Mouse (Mus musculus) stomach, embryonic 16.5 days (tissue): ENCODE results near the gene Kazald1. TPM values are rescaled to one million over a fixed set of nuclear protein-coding genes. Genes with fewer than 3 reads are reported as not detected.

Experiments
- ATAC-seq: fragments of 200-750 bp; cut with Nextera tagmentation; 2 replicates; pipeline ENCODE4 v1.8.0; 2017; ENCODE audit warnings: moderate number of reproducible peaks, moderate TSS enrichment; ENCODE audit not compliant: insufficient read depth, low FRiP score
- H3K27ac ChIP-seq: fragments of 300-500 bp; sonication (generic); 2 replicates; pipeline ENCODE4 v1.5.1; 2014; ENCODE audit warnings: low read length
- H3K27me3 ChIP-seq: fragments of 300-500 bp; sonication (generic); 2 replicates; pipeline ENCODE4 v1.6.1; 2014; ENCODE audit warnings: low read length, control low read depth, mixed read lengths; ENCODE audit not compliant: control insufficient read depth, insufficient read depth
- H3K36me3 ChIP-seq: fragments of 300-500 bp; sonication (generic); 2 replicates; pipeline ENCODE4 v1.6.1; 2014; ENCODE audit warnings: low read length; ENCODE audit not compliant: control insufficient read depth, insufficient read depth
- H3K4me1 ChIP-seq: fragments of 300-500 bp; sonication (generic); 2 replicates; pipeline ENCODE4 v1.6.1; 2014; ENCODE audit warnings: low read length, control low read depth, mixed read lengths; ENCODE audit not compliant: control insufficient read depth, insufficient read depth
- H3K4me2 ChIP-seq: fragments of 300-500 bp; sonication (generic); 2 replicates; pipeline ENCODE4 v1.6.1; 2014; ENCODE audit warnings: low read depth, low read length, mixed read lengths
- H3K4me3 ChIP-seq: fragments of 300-500 bp; sonication (generic); replicated peaks from 2 replicates; pipeline ENCODE4 v1.5.1; 2014; ENCODE audit warnings: mild to moderate bottlenecking, low read length
- H3K9ac ChIP-seq: fragments of 300-500 bp; sonication (generic); 2 replicates; pipeline ENCODE4 v1.6.1; 2014; ENCODE audit warnings: low read length
- H3K9me3 ChIP-seq: fragments of 300-500 bp; sonication (generic); replicated peaks from 2 replicates; pipeline ENCODE4 v1.6.1; 2016; ENCODE audit warnings: low read length, control low read depth; ENCODE audit not compliant: control insufficient read depth
- WGBS: fragments of 180-500 bp; shearing (Covaris S2); extraction: QIAGEN DNeasy Blood & Tissue Kit; methylation state at CpG from one replicate; pipeline ENCODE4 v1.1.7; 2014; 5-methylcytosine and 5-hydroxymethylcytosine counted together
- polyA plus RNA-seq: library from polyadenylated mRNA; unstranded; fragments of >200 nt; fragmentation: Nextera tagmentation; extraction: Ambion mirVana; gene quantifications from 2 replicates; pipeline ENCODE4 v1.2.1, GENCODE M21; 2015

Kazald1 gene
- polyA plus RNA-seq, 1 experiment from 2014 or later: 41.4 TPM

DNA sequence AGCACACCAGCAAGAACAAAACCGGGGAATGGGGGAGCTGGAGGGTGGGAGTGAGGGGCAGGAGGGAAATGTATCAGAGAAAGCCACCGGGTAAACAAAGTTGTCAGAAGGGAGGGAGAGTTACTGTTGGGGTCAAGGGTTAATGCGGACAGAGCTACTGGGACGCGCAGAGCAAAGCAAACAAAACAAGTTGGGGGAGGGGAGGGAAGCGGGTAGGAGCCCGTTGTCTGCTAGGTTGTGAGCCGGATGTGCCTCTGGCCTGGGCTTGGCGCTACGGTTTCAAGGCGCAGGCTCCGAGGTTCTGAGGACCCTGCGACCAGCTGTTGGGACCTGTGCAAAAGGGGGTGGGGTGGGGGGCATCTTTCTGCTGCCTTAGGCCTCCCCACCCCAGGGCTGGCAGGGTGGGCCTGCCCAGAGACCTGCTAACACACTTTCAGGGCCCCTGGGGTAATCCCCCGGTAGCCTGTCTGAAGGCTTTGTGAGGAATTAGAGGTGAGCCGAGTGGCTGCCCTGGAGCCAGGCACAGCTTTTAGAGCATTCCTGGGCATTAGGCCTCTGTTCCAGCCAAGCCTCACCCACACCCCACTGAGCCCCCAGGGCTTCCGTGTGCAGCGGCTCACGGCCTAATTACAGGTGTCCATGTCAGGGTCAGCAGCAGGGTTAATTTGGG, 38.9 kb downstream of the Kazald1 start:
- no peaks in the 10 kb centered on the region for H3K36me3 ChIP-seq
- no peak overlapping the region for H3K4me2 ChIP-seq
- 7% methylated on average over 18 of the region's 18 CpGs for WGBS
- H3K4me1 ChIP-seq: peaks cover 5% of the 10 kb centered on the region; the same call in 1 of the 2 replicates
- no peak overlapping the region for H3K27ac ChIP-seq
- H3K9me3 ChIP-seq: no peaks in the 10 kb centered on the region
- no peaks in the 10 kb centered on the region for H3K27me3 ChIP-seq
- no peak overlapping the region for H3K4me3 ChIP-seq
- ATAC-seq: no peak
- H3K9ac ChIP-seq: no peak overlapping the region

DNA sequence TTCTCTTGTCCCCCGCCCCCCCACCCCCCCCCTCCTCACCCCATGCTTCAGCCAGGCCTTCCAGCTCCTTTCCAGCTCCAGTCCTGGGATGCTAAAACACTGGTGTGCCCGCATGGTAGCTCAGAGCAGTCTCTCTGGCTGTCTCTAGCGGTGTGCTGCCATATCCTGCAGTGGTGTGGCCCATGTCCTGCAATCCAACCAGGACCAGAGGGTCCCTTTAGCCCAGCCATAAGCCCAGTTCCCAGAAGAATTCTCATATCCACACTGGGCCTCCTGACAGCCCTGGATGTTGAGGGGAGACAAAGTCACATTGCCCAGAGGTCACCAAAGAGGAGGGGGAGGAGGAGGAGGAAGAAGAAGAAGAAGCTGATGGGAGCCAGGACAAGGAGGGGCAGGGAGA, 39.7 kb downstream of the Kazald1 start:
- 38% methylated on average over 2 of the region's 3 CpGs for WGBS
- no peaks in the 10 kb centered on the region for H3K27me3 ChIP-seq
- peaks cover 5% of the 10 kb centered on the region; the same call in 1 of the 2 replicates for H3K4me1 ChIP-seq
- H3K9me3 ChIP-seq: no peaks in the 10 kb centered on the region
- H3K9ac ChIP-seq: no peak overlapping the region; the same call in 1 of the 2 replicates
- no peaks in the 10 kb centered on the region for H3K36me3 ChIP-seq
- no peak overlapping the region for H3K27ac ChIP-seq
- no peak overlapping the region for H3K4me2 ChIP-seq
- no peak for ATAC-seq
- H3K4me3 ChIP-seq: no peak overlapping the region

DNA sequence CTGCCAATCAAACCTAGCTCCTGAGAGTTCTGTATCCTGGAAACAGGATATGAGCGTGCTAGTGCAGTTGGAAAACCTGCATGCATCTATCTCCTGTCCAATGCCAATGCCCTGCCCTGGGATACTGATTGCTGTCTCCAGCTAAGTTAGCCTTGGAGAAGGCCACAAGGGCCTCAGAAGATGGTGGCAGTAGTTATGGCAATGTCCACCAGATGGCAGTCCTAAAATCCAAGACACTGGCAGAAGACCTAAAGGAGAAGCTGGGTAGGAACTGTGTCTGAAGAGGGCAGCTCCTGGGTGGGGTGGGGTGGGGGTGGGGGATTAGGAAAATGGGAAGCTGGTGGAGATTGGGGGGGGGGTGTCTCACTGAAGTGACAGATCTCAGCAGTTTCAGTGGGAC, 41.8 kb downstream of the Kazald1 start:
- no peaks in the 10 kb centered on the region for H3K9me3 ChIP-seq
- no peak overlapping the region for H3K4me3 ChIP-seq
- no peak overlapping the region for H3K27ac ChIP-seq
- 59% methylated on average over 1 of the region's 1 CpGs for WGBS
- H3K9ac ChIP-seq: no peak overlapping the region
- H3K27me3 ChIP-seq: no peaks in the 10 kb centered on the region
- H3K36me3 ChIP-seq: no peaks in the 10 kb centered on the region
- H3K4me2 ChIP-seq: no peak overlapping the region
- no peak for ATAC-seq
- peaks cover 5% of the 10 kb centered on the region; the same call in 1 of the 2 replicates for H3K4me1 ChIP-seq

Other genes with a start within 250 kb of the Kazald1 start
- 31.3 and 31.4 TPM in 2 replicates for gene Slf2, start 144.1 kb upstream of the Kazald1 start, polyA plus RNA-seq
- 4.6 and 5.5 TPM in 2 replicates for gene Sema4g, start 86.1 kb upstream of the Kazald1 start, polyA plus RNA-seq
- 17.1 and 17.2 TPM in 2 replicates for gene Twnk, start 69.6 kb upstream of the Kazald1 start, polyA plus RNA-seq
- gene Mrpl43, start 68.8 kb upstream of the Kazald1 start, polyA plus RNA-seq: 62.2 and 64.9 TPM in 2 replicates
- gene Lzts2, start 60.8 kb upstream of the Kazald1 start, polyA plus RNA-seq: 27.7 and 36.0 TPM in 2 replicates
- 0.21 and 0.48 TPM in 2 replicates for gene Pdzd7, start 29.5 kb upstream of the Kazald1 start, polyA plus RNA-seq
- gene Sfxn3, start 27.7 kb upstream of the Kazald1 start, polyA plus RNA-seq: 28.3 and 29.8 TPM in 2 replicates
- gene Tlx1, start 75.4 kb downstream of the Kazald1 start, polyA plus RNA-seq: 1.1 and 3.5 TPM in 2 replicates
- not detected in 2 replicates for gene Lbx1, start 160.6 kb downstream of the Kazald1 start, polyA plus RNA-seq